Mouse (Mus musculus) large intestine, adult 2 months (tissue): ENCODE results near the gene Pmm1. TPM values are rescaled to one million over a fixed set of nuclear protein-coding genes. Genes with fewer than 3 reads are reported as not detected.

ENCODE experiments used
- DNase-seq: peaks from one replicate; pipeline ENCODE4 v3.0.0-alpha.2; 2012; ENCODE audit warnings: low read depth, low spot score
- WGBS: fragments of 180-500 bp; shearing (Covaris S2); methylation state at CpG from one replicate; pipeline ENCODE4 v1.1.7; 2018; 5-methylcytosine and 5-hydroxymethylcytosine counted together
- polyA plus RNA-seq: library from polyadenylated mRNA; depleted of rRNA; stranded (reverse); fragments of >200 nt; gene quantifications from 2 replicates; pipeline ENCODE4 v1.2.3, GENCODE M21; 2012

Pmm1 gene
- polyA plus RNA-seq, 1 experiment: 14.3 TPM

DNA sequence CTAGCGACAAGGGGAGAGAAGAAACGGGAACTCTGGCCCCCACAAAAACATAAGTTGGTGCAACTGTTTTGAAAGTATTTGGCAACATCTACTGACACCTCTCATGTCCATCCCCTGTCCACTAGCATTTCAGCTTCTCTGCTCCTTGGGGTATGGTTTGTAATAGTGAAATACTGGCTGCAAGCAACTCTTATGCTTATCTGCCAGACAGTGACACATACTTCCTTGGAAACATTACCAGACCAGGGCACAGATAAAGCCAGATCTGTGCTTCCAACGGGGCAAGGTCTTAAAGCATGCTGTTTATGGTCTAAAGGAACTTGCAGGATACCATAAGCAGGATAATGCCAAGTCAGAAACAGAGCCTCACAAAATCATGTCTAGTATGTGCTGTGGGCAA is 1.8 kb downstream of the Pmm1 start:
- DNase-seq: no peak
- 70% methylated on average over 3 of the region's 3 CpGs for WGBS

GRCm38 (mm10) chr15:81957598-81957997 is 3.1 kb downstream of the Pmm1 start:
- 86% methylated on average over 11 of the region's 11 CpGs for WGBS

GRCm38 (mm10) chr15:81956457-81956856 is 4.3 kb downstream of the Pmm1 start:
- 67% methylated on average over 8 of the region's 8 CpGs for WGBS
- DNase-seq: no peak

More at GRCm38 (mm10) chr15:81957598-81957997, 3.1 kb downstream of the Pmm1 start:
- no peak for DNase-seq

- WGBS: 96% methylated on average over 15 of the region's 15 CpGs
- no peak for DNase-seq
These were observed 5.3 kb downstream of the Pmm1 start for GRCm38 (mm10) chr15:81955414-81955813.

GRCm38 (mm10) chr15:81954716-81955115 is 6.0 kb downstream of the Pmm1 start:
- 85% methylated on average over 6 of the region's 6 CpGs for WGBS
- no peak for DNase-seq

- WGBS: 51% methylated on average over 9 of the region's 9 CpGs
- no peak for DNase-seq
These were observed 6.6 kb downstream of the Pmm1 start for GRCm38 (mm10) chr15:81954151-81954583.

- 90% methylated on average over 4 of the region's 4 CpGs for WGBS
- DNase-seq: no peak
These were observed 8.4 kb downstream of the Pmm1 start for GRCm38 (mm10) chr15:81952310-81952709.

- no peak for DNase-seq
- 90% methylated on average over 9 of the region's 9 CpGs for WGBS
These were observed 9.6 kb downstream of the Pmm1 start for GRCm38 (mm10) chr15:81951159-81951558.

- 84% methylated on average over 5 of the region's 5 CpGs for WGBS
- no peak for DNase-seq
These were observed 10.0 kb downstream of the Pmm1 start for GRCm38 (mm10) chr15:81950716-81951115.

GRCm38 (mm10) chr15:81949476-81950131 is 11.1 kb downstream of the Pmm1 start:
- 56% methylated on average over 11 of the region's 11 CpGs for WGBS
- DNase-seq: no peak

- WGBS: 79% methylated on average over 10 of the region's 10 CpGs
- DNase-seq: no peak
These were observed 11.7 kb downstream of the Pmm1 start for GRCm38 (mm10) chr15:81949076-81949475.

- 43% methylated on average over 9 of the region's 9 CpGs for WGBS
- DNase-seq: no peak
These were observed 17.5 kb downstream of the Pmm1 start for GRCm38 (mm10) chr15:81943176-81943749.

DNA sequence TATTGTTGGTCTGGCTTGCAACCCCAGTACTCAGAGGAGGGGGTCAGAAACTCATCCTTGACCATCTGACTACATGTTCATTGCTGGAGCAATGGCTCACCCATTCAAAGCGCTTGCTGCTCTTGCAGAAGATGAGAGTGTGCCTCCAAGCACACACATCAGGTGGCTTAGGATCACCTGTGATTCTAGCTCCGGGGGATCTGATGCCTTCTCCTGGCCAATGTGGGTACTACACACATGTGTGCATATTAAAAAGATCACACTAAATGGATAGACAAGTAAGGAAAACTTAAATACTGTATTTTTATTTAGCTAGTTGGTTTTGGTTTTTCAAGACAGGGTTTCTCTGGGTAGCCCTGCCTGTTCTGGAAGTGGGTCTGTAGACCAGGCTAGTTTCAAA is 19.7 kb downstream of the Pmm1 start:
- no peak for DNase-seq
- 92% methylated on average over 2 of the region's 2 CpGs for WGBS

- no peak for DNase-seq
- 89% methylated on average over 5 of the region's 5 CpGs for WGBS
These were observed 20.5 kb downstream of the Pmm1 start for GRCm38 (mm10) chr15:81940219-81940618.

DNA sequence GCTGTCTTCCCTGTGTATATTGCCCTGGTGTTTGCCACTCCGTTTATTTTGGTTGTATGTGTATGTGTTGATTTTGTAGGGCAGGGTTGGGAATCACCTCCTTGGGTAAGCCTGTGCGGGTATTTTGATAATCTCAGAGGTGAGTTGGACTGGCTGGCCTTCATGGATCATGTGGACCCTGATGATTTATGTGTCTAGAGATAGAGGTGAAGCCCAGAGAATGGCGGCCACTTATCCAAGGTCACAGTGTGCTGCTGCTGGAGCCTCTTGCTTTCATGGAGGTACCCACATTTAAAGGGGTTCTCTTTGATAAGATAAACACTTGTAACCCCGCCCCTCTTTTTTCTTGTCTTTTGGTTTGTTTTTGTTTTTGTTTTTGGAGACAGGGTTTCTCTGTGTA is 21.0 kb downstream of the Pmm1 start:
- no peak for DNase-seq
- 61% methylated on average over 4 of the region's 4 CpGs for WGBS

- no peak for DNase-seq
- WGBS: 76% methylated on average over 10 of the region's 10 CpGs
These were observed 21.5 kb downstream of the Pmm1 start for GRCm38 (mm10) chr15:81939157-81939715.

DNA sequence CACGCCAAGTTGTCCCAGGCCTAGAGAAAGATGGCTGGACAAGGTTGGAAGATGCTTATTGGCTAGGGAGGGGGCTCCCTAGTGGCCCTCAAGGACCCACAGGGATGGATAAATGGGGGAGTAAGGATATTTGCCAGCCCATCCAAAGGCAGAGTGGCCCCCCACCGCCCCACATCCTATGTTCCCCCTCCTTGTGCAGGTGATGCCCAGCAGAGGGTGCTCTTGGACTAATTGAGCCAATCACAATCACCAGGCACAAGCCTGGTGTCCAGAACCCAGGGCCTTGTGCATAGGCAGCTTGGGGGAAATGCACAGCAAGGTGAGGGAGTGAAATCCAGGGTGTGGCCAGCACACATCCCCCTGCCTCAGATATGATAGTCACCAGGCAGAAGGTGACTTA is 22.5 kb downstream of the Pmm1 start:
- WGBS: 43% methylated on average over 2 of the region's 2 CpGs
- DNase-seq: no peak

- WGBS: 18% methylated on average over 19 of the region's 19 CpGs
- no peak for DNase-seq
These were observed 23.4 kb downstream of the Pmm1 start for GRCm38 (mm10) chr15:81937098-81937972.

DNA sequence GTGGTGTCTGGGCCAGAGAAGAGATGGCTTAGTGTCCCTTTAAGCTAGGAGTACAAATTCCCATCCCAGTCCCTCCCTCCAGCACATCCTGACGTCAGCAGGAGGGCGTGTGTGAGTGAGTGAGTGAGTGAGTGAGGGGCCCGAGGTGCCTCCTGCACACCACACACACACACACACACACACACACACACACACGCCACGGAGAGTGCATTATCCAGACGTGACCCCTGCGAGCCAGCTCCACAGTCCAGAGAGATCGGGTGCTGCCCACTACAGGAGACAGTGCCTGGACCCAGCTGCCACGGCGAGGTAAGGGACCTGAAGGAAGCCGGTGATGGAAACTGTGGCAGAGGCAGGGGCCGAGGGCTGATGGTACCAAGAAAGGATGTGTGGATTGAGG is 24.1 kb downstream of the Pmm1 start, which contains the start of gene Csdc2:
TSS of gene Csdc2 (plus strand) at position 81 of the 400 bp plus-strand sequence.
- WGBS: 6% methylated on average over 12 of the region's 12 CpGs
- no peak for DNase-seq
